Mouse (Mus musculus): ENCODE data around the gene Zan.
"Not testable (repeated sequence)": the region's sequence is repeated elsewhere in the genome, so short reads cannot be mapped to it uniquely, and the experiment has no call there.

Zan gene

GRCm38 (mm10) chr5:137501709-137502666, 25.1 kb upstream of the Zan start, which contains the start of gene Pop7:
Gene Pop7, minus strand, starts transcription at chr5:137502518.
- DNase-seq (ENCODE audit: inconsistent ontology term): peak; percentile 100

DNA sequence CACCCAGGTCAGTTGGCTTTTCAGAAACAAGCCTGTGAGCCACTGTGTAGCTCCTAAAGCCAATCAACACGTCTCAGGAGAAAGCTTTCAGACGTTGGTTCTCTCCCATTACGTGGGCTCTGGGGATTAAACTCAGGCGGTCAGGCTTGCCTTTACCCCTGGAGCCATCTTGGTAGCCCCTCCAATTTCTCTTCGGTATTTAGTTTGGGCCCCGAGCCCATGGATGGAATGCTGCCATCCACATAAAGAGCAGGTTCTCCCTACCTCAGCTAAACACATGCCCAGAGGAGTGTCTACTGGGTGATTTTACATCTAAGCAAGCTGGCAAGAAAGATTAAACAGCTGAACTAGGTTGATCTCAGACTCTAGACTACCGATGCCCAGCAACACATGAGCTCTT, 23.3 kb upstream of the Zan start:
- no peak for DNase-seq (ENCODE audit: inconsistent ontology term)

DNA sequence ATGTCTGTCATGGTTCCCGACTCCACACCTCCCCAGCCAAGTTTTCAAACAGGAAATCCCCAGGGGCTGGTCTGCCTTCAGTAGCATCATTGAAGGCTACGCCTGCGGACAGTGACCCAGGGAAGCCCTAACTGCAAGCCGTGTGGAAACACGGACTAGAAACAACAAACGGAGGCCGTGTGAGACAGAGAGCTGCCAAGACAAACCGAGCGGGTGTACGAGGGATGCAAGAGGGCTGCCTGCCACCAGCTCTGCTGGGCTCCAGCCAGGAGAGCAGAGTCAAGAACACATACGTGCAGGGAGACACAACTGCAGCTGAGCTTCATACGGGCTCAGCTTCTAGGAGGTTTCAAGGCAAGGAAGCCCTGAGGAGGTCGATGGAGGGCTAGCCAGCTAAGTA, 17.0 kb upstream of the Zan start:
- DNase-seq (ENCODE audit: inconsistent ontology term): no peak

- no peak for DNase-seq (ENCODE audit: inconsistent ontology term)
These were observed 14.7 kb upstream of the Zan start for GRCm38 (mm10) chr5:137491559-137491958.

- DNase-seq (ENCODE audit: inconsistent ontology term): no peak
These were observed 10.8 kb upstream of the Zan start for GRCm38 (mm10) chr5:137487616-137488015.

GRCm38 (mm10) chr5:137485851-137486155, 8.9 kb upstream of the Zan start:
- no peak for DNase-seq (ENCODE audit: inconsistent ontology term)

DNA sequence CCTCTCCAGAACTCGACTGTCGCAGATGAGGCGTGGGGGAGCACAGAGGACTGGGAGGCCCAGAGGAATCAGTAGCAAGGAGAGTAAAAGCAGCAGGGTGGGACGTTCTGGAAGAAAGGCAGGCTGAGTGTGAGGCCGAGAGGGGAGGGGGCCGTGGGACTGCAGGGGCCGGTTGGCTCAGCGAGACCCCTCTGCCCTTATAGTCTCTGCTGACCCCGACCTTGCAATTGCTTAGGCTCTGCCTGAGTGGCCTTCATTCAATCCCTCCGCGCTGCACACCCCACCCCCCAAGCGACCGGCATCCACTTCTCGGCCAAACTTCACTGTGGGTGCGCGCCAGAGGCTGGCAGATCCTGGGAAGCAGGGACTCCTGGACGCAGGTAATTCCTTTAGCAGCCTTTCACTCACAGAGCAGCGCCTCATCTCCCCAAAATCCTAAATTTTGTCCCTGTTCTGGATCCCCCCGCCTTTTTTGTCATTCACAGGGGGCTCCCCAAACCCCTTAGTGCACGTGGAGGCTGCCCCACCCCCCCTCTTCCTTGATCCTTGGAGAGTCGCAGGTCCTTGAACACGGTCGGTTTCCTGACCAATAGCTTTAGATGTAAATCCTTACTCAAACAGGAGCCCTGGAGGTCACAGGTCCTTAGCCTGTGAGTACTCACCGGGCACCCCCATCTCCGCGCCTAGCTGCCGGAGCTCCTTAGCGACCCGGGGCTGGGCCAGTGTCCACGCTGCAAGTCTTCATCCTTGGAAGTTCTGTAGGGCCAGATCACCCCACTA, 8.4 kb upstream of the Zan start:
- no peak for DNase-seq (ENCODE audit: inconsistent ontology term)

GRCm38 (mm10) chr5:137481897-137482296, 5.0 kb upstream of the Zan start:
- peak; percentile 66 for DNase-seq (ENCODE audit: inconsistent ontology term)

GRCm38 (mm10) chr5:137481138-137481537, 4.3 kb upstream of the Zan start:
- peak; percentile 83 for DNase-seq (ENCODE audit: inconsistent ontology term)

GRCm38 (mm10) chr5:137474351-137474750, 2.5 kb downstream of the Zan start:
- no peak for DNase-seq (ENCODE audit: inconsistent ontology term)

DNA sequence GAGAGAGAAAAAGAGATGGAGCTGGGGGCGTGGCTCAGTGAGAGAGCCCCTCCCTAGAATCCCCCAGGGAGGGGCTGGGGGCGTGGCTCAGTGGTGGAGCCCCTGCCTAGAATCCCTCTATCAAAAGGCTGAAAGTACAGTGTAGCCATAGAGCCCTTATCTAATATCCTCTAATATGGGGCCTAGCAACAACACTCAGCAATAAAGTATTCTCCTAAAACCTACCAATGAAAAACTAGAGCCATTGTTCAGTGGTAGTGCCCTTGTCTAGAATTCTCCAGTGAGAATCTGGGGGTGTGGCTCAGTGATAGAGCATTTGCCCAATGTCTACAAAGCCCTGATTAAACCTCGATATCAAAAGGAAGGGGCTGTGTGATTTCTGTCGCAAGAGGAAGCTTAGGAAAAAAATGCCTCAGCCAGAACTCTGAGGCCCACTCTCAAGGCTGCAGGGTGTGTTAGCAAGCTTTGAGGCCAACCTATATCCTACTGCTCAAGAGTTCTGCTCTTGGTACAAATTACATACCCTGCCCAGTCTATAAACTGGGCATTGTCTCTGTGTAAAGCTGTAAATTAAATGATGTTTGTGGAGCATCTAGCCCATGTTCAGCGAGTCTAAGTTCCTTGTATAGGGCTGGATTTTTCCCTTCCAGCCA, 4.5 kb downstream of the Zan start:
- no peak for DNase-seq (ENCODE audit: inconsistent ontology term)

DNA sequence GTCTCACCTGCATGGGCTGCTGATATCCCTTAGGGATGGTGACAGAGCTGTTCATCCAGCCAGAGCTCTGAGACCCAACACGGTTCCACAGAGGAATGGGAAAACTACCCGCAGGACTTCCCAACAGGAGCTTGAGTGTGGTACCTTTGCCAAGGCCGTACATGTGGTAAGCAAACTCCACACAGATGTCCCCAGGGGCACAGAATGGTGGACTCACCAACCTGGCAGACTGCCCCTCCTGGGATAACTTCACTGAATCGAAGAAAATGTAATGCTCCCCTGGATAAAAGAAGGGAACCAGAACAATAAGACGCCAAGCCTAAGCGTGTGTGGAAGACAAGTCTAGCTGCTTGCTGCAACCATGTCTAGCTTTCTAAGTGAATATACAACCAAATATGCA, 9.9 kb downstream of the Zan start:
- DNase-seq (ENCODE audit: inconsistent ontology term): no peak

DNA sequence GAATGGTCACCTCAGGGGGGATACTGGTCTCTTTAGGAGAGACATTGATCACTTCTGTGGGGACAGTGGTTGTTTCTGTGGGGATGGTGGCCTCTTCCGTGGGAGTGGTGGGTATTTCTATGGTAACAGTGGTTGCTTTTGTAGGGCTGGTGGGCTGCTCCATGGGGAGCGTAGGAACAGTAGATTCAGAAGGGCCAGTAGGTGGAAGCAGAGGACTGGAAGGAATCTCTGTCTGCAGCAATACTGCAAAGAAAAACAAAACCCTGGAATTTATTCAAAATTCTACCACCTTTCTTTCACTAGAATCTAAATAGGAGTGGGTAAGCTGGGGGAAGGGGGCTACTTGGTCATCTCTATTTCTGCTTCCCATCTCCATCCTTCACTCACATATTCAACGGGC, 11.8 kb downstream of the Zan start:
- no peak for DNase-seq (ENCODE audit: inconsistent ontology term)

GRCm38 (mm10) chr5:137455866-137456591, 20.8 kb downstream of the Zan start:
- no peak for DNase-seq (ENCODE audit: inconsistent ontology term)

DNA sequence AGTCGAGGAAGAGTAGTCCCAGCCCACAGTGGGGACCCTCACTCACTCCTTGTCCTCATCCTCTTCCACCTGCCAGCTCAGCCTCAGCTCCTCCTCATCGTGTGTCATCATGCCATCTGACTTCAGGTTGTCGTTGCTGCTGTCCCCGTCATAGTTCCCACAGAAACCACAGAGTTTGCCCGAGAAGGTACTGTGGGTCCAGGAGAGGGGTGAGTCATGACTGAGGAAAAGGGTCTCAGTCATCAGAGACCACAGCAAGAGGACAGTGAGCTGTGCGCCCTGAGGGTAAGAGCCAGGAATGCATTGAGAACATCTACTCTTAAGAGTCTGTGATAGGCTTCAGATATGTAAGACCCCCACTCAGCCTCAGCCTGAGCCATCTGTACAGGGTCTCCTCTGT, 21.7 kb downstream of the Zan start:
- no peak for DNase-seq (ENCODE audit: inconsistent ontology term)

GRCm38 (mm10) chr5:137445536-137445935, 31.3 kb downstream of the Zan start:
- no peak for DNase-seq (ENCODE audit: inconsistent ontology term)

- DNase-seq (ENCODE audit: inconsistent ontology term): peak; percentile 90
These were observed 36.5 kb downstream of the Zan start for GRCm38 (mm10) chr5:137440216-137440855.

GRCm38 (mm10) chr5:137433889-137434288, 43.0 kb downstream of the Zan start:
- DNase-seq (ENCODE audit: inconsistent ontology term): peak; percentile 63

GRCm38 (mm10) chr5:137430402-137430801, 46.5 kb downstream of the Zan start:
- DNase-seq (ENCODE audit: inconsistent ontology term): not testable (repeated sequence)

DNA sequence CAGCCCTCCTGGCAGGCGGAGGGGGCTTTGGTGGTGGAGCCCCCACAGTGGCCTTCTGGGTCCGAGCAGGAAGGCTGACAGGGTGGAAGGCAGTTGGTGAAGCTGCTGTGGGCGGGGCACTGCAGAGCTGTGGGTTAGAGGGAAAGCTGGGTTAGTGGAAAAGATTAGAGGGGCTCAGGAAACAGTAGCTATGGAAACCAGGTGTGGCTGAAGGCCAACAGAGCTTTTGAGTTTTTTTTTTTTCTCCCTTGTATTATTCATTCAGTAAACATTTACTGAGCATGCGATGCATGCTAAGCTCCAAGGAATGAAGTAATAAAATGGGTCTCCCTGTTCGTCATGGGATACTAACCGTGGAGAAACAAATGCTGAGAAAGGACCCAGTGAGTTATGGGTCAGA, 51.2 kb downstream of the Zan start:
- no peak for DNase-seq (ENCODE audit: inconsistent ontology term)

DNA sequence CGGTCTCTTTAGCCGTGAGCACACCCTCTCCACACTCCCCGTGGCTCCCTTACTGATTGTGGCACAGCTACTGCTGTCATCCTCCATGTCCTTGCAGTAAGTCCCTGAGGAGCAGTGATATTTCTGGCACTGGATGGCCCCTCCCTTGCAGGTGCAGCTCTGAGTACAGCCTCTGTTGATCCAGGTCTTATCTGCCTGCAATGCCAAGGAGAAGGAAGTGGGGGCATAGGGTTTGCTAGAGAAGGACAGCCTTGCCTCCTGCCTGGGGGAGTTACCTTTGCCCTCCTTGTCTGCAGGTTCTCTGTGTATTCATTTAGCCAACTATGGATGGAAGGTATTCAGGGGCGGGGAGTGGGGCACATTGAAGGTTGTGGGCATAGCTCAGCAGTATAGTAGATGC, 57.0 kb downstream of the Zan start:
- DNase-seq (ENCODE audit: inconsistent ontology term): no peak
